Mouse (Mus musculus): ENCODE data around the gene Sec23a.

DNA sequence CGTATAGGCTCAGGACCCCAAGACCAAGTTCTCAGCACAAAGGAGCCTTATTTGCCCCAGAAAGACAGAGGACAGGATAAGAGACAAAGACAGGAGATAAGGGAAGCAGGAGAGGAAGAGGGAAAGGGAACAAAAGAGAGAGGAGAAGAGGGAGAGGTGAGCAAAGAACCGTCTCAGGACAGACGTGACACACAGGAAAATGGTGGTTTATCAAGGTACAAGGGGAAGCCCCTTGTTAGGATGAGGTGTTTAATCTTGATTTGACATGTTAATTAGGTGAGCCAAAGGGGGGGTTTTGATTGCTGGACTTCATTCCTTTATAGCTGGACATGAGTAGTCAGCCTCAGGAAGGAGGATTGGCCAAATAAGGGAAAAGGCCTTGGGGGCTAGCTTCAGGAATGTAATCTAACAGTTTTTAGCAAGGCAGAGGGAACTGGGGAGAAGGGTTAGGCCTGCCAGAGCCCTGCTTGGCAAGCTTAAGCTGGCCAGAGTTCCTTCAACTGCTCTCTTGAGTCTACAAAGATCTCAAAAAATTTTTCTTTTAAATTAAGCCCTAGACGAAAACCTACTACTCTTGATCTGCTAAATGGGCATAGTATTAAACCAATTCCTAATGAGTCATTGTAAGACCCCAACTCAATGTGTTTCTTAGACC, 43.5 kb upstream of the Sec23a start:
- TF ChIP-seq EP300 (IDR thresholded peaks at IDR 0.05; ENCODE audit: low read depth) (no peak), CTCF (IDR thresholded peaks at IDR 0.05; ENCODE audit: low read depth) (no peak)
